Mouse (Mus musculus) heart, adult 2 months (tissue): Measurements from ENCODE around the gene Lonrf2. TPM values are rescaled to one million over a fixed set of nuclear protein-coding genes. Genes with fewer than 3 reads are reported as not detected.

Experiments
- DNase-seq, 2 experiments: peaks; one replicate each; pipeline ENCODE4 v3.0.0; 2021
- H3K27ac ChIP-seq: fragments of 200-600 bp; 2 replicates; pipeline ENCODE4 v1.8.1; 2022
- H3K27me3 ChIP-seq: fragments of 200-500 bp; 2 replicates; pipeline ENCODE4 v1.6.1; 2012; ENCODE audit warnings: mild to moderate bottlenecking, low read length, inconsistent platforms, mixed read lengths; ENCODE audit not compliant: control insufficient read depth, insufficient read depth
- H3K36me3 ChIP-seq: fragments of 200-500 bp; 2 replicates; pipeline ENCODE4 v1.6.1; 2012; ENCODE audit warnings: low read length, inconsistent platforms; ENCODE audit not compliant: control insufficient read depth, insufficient read depth
- H3K4me1 ChIP-seq: fragments of 200-500 bp; 2 replicates; pipeline ENCODE4 v1.6.1; 2011; ENCODE audit warnings: low read length; ENCODE audit not compliant: control insufficient read depth, insufficient read depth
- H3K4me3 ChIP-seq: fragments of 200-600 bp; 2 replicates; pipeline ENCODE4 v1.8.1; 2022
- H3K79me2 ChIP-seq: fragments of 200-500 bp; replicated peaks from 2 replicates; pipeline ENCODE4 v1.6.1; 2012; ENCODE audit warnings: mild to moderate bottlenecking, inconsistent platforms, low read length, moderate library complexity, mixed read lengths; ENCODE audit not compliant: control insufficient read depth, insufficient read depth
- H3K9ac ChIP-seq: fragments of 200-500 bp; 2 replicates; pipeline ENCODE4 v1.6.1; 2012; ENCODE audit warnings: low read depth, mild to moderate bottlenecking, control low read depth, inconsistent platforms, low read length, mixed read lengths
- CTCF ChIP-seq: fragments of 200-600 bp; IDR thresholded peaks from 2 replicates; pipeline ENCODE4 v1.8.1; 2022; ENCODE audit warnings: antibody characterized with exemption, mild to moderate bottlenecking, moderate library complexity
- EP300 ChIP-seq: fragments of 200-500 bp; IDR thresholded peaks from 2 replicates; pipeline ENCODE4 v1.6.1; 2011; ENCODE audit warnings: low read depth, low read length, control low read depth; ENCODE audit not compliant: insufficient read depth
- POLR2A ChIP-seq: fragments of 200-500 bp; IDR thresholded peaks from 2 replicates; pipeline ENCODE4 v1.6.1; 2011; ENCODE audit warnings: mild to moderate bottlenecking, low read depth, low read length, control low read depth; ENCODE audit not compliant: insufficient read depth
- WGBS: fragments of 180-500 bp; shearing (Covaris S2); methylation state at CpG from one replicate; pipeline ENCODE4 v1.1.7; 2018; 5-methylcytosine and 5-hydroxymethylcytosine counted together
- intact Hi-C: fragments of 180-260 bp; cut with DNase I; formaldehyde crosslinking; loops from one replicate; pipeline ENCODE4 v1.15.1; 2025
- polyA plus RNA-seq: library from polyadenylated mRNA; depleted of rRNA; stranded (reverse); fragments of >200 nt; gene quantifications from 2 replicates; pipeline ENCODE4 v1.2.3, GENCODE M21; 2012; rRNA removed
- total RNA-seq, 2 experiments: library from RNA; stranded (reverse); gene quantifications; 2 replicates each; pipeline ENCODE4 v1.2.3; 2021

The Lonrf2 gene
- total and polyA plus RNA-seq, 3 experiments, result 2.6 to 3.8 (median 3.3) TPM

DNA sequence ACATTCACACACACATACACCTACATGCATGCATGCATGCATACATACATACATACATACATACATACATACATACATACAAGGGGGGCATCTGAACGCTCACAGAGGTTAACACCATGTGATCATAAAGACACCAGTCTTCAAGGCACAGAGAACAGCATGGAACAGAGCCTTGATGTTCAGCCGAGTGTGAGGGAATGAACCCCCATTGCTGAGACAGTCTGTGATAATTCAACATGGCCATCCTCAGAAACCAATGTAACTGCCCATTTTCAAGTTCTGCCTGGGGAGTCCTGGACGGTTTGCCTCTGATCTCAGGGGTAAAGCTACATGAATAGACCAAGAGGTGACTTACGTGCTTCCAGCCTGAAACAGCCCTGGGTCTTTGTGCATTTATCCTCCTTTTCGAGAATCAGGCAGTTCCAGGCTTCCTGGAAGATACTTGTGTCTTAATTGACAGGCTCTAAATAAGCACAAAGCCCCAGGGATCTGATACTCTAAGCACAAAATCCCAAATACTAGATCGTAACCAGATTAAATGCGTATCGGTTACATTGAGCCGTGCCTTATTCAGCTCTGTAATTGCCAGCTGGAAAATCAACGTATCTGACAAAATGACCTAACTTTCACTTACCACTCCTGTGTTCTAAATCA, 72.4 kb downstream of the Lonrf2 start:
- H3K27ac ChIP-seq, result no peak overlapping the region
- no peaks in the 10 kb centered on the region for H3K27me3 ChIP-seq
- H3K79me2 ChIP-seq, result no peaks in the 10 kb centered on the region
- TF ChIP-seq EP300, result no peak
- TF ChIP-seq CTCF, result no peak
- no peak for TF ChIP-seq POLR2A
- no peaks in the 10 kb centered on the region for H3K36me3 ChIP-seq
- intact Hi-C loops, result no loop called here
- no peaks in the 10 kb centered on the region for H3K4me1 ChIP-seq
- no peak overlapping the region for H3K4me3 ChIP-seq
- H3K9ac ChIP-seq, result no peak overlapping the region
- no peak for DNase-seq
- WGBS, result 84% methylated on average over 10 of the region's 10 CpGs

DNA sequence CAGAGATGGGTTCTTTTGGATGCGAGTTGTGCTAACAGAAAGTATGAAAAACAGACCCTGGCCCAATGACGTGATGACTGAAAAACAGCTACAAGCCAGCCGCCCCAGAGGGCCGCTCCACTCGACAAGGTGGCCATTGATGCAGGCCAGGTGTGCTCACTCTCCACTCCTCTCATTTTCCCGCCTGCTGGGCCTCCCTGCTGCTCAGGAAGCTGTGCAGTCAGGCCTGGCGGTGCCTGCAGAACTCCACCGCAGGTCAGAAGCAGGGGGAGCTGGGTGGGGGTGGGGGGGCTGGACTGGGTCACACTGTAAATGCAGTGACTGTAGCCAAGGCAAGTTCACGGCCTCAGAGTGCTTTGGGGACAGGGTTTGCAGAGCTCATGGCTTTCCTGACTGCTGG, 76.1 kb downstream of the Lonrf2 start:
- intact Hi-C loops, result no loop called here
- no peak overlapping the region for H3K4me3 ChIP-seq
- no peak for DNase-seq
- no peaks in the 10 kb centered on the region for H3K36me3 ChIP-seq
- H3K27me3 ChIP-seq, result no peaks in the 10 kb centered on the region
- H3K27ac ChIP-seq, result no peak overlapping the region
- H3K4me1 ChIP-seq, result no peaks in the 10 kb centered on the region
- no peaks in the 10 kb centered on the region for H3K79me2 ChIP-seq
- 71% methylated on average over 9 of the region's 9 CpGs for WGBS
- no peak for TF ChIP-seq POLR2A
- no peak for TF ChIP-seq CTCF
- TF ChIP-seq EP300, result no peak
- H3K9ac ChIP-seq, result no peak overlapping the region

DNA sequence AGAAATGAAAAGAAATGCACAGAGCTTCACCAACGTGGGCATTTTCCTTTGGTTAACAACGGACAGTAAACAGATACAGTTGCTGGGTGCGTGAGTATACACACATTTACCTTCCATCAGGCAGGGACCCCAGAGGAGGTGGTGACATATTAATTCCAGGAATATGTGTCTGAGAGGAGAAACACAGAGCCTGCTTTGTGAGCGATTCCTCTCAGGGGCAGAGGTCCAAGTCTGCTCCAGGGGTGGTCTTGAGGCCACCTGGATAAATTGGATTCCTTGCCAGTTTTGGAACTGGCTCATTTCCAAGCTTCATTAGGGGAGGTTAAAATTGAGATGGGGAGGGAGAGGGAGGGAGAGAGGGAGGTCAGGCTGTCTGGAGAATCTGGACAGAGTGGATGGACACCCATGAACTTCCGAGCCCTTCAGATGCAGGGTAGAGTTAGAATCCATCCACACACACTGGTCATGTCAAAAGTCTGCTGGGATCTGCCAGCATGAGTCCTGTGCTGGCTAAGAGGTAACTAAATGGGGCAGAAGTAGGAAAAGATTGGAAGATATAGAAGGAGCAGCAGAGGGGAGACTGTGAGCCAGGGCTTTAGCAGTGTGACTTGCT, 78.6 kb downstream of the Lonrf2 start:
- no peaks in the 10 kb centered on the region for H3K79me2 ChIP-seq
- no peak for DNase-seq
- no peak overlapping the region for H3K9ac ChIP-seq
- no peak overlapping the region for H3K27ac ChIP-seq
- no peak for TF ChIP-seq EP300
- TF ChIP-seq CTCF, result no peak
- no peak for TF ChIP-seq POLR2A
- no peaks in the 10 kb centered on the region for H3K27me3 ChIP-seq
- 52% methylated on average over 5 of the region's 5 CpGs for WGBS
- intact Hi-C loops, result no loop called here
- H3K36me3 ChIP-seq, result no peaks in the 10 kb centered on the region
- no peaks in the 10 kb centered on the region for H3K4me1 ChIP-seq
- no peak overlapping the region for H3K4me3 ChIP-seq

DNA sequence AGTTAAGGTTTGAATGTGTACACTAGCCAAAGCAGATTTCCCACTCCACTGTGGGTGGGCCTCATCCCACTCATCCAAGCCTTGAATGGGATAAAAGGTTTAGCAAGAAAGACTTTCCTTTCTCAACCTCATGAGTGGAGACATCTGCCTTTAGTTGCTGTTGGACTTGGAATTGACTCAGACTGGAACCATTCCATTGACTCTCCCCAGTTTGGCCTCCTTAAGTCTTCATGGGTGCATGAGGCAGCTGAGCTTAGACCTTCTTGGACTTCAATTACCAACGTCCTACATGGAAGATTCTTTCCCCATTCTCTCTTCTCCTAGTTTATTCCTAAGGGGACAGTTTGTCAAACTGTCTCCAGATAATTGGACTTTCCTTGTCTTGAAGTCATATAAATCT, 92.6 kb downstream of the Lonrf2 start:
- Histone ChIP-seq H3K27me3 (no peaks in the 10 kb centered on the region), H3K9ac (no peak overlapping the region), H3K27ac (no peak overlapping the region), H3K36me3 (no peaks in the 10 kb centered on the region), H3K4me1 (no peaks in the 10 kb centered on the region), H3K4me3 (no peak overlapping the region), H3K79me2 (no peaks in the 10 kb centered on the region)
- TF ChIP-seq EP300 (no peak), POLR2A (no peak), CTCF (no peak)
- WGBS, result 35% methylated on average over 1 of the region's 1 CpGs
- DNase-seq, result no peak
- intact Hi-C loops, result no loop called here

Other genes with a start within 250 kb of the Lonrf2 start
- 1 to 10 TPM; 1.4 to 3.1 TPM for gene Aff3, start 171.8 kb downstream of the Lonrf2 start, total RNA-seq
- gene Aff3, start 171.8 kb downstream of the Lonrf2 start, polyA plus RNA-seq, result 2.4 and 3.2 TPM in 2 replicates
- under 1 TPM; 0.16 to 0.34 TPM for gene Chst10, start 61.5 kb upstream of the Lonrf2 start, total RNA-seq
- 0.26 and 0.27 TPM in 2 replicates for gene Chst10, start 61.5 kb upstream of the Lonrf2 start, polyA plus RNA-seq
- not detected for gene Nms, start 102.4 kb upstream of the Lonrf2 start, total RNA-seq
- not detected in 2 replicates for gene Nms, start 102.4 kb upstream of the Lonrf2 start, polyA plus RNA-seq
- 10 to 100 TPM; 68.3 to 78.3 TPM for gene Pdcl3, start 148.9 kb upstream of the Lonrf2 start, total RNA-seq
- gene Pdcl3, start 148.9 kb upstream of the Lonrf2 start, polyA plus RNA-seq, result 33.4 and 49.2 TPM in 2 replicates